Comparison of ENCODE assay signal across 10 mouse cellular contexts in genomic region chr19:8019904-8020349, GRCm38 (mm10). TPM values are rescaled to one million over a fixed set of nuclear protein-coding genes. Genes with fewer than 3 reads are reported as not detected.
DNase-seq lines count a peak whose midpoint lies in the region; ATAC-seq and TF ChIP-seq lines count a peak whose summit lies in the region.
"Had no signal": no experiment of that assay in that cellular context is flagged by ENCODE, and none has a peak within 500 bp of the region (broad histone marks: within the 10 kb centered on the region; RNA-seq: fewer than 3 reads in every experiment).

No protein-coding gene starts in this region.

- ATAC-seq in megakaryocyte-erythroid progenitor cell, adult 5-6 weeks (replicated peaks; ENCODE audit: low FRiP score, low TSS enrichment, poor library complexity, severe bottlenecking) = peak; percentile 85
- ATAC-seq: intestine, postnatal 0 days had no signal

- peak; percentile 26 to 30 for DNase-seq in lung, adult 18-20 months
- no peak for DNase-seq in lung, adult 2 months
- peak; percentile 15 to 23 for DNase-seq in heart, postnatal 10 days
- no peak for DNase-seq in embryo, embryonic 10.5 days (ENCODE audit: low spot score)
- no peak for DNase-seq in right cerebral cortex, postnatal 14 days
- no peak for DNase-seq in layer of hippocampus, adult 2 months (ENCODE audit: low spot score in 2 of 2)
- DNase-seq: adrenal gland, postnatal 25 days had no signal

- TF ChIP-seq POLR2A in lung, adult 2 months (IDR thresholded peaks at IDR 0.05; ENCODE audit: borderline replicate concordance, extremely low read depth, low read depth, low read length) = no peak

- intact Hi-C loops in heart, postnatal 10 days (cut with DNase I) = no loop called here

- whole genome bisulfite sequencing in lung, adult 2 months = 77% methylated on average over 13 of the region's 13 CpGs

- no peak overlapping the region for H3K27ac ChIP-seq in layer of hippocampus, adult 2 months

- no peaks in the 10 kb centered on the region for H3K4me1 ChIP-seq in lung, adult 2 months (ENCODE audit: control insufficient read depth, insufficient read depth, low read length)

- no peak overlapping the region for H3K4me3 ChIP-seq in lung, adult 2 months (replicated peaks; ENCODE audit: extremely low read depth, low read depth, low read length)
- no peak overlapping the region for H3K4me3 ChIP-seq in layer of hippocampus, adult 2 months

- TF ChIP-seq CTCF in lung, adult 2 months (IDR thresholded peaks at IDR 0.05; ENCODE audit: insufficient read depth, low read length) = no peak
- TF ChIP-seq CTCF in layer of hippocampus, adult 2 months (conservative IDR thresholded peaks at IDR 0.05) = no peak

RNA-seq across cellular contexts. Expression of gene Slc22a27, which starts 54.1 kb away (rescaled TPM):
- not detected in 2 replicates for polyA plus RNA-seq in lung, adult 2 months (2012; rRNA removed)
- total RNA-seq in heart, postnatal 10 days (2021) = not detected
- total RNA-seq in megakaryocyte-erythroid progenitor cell, adult 5-6 weeks (2014; fragmentation: Nextera tagmentation) = not detected in 2 replicates
- total RNA-seq in megakaryocyte-erythroid progenitor cell, adult 5-6 weeks (2017) = not detected in 2 replicates
- not detected for total RNA-seq in layer of hippocampus, adult 2 months (2021)
- total RNA-seq: adrenal gland, postnatal 25 days had no signal
- polyA plus RNA-seq: intestine, postnatal 0 days; midbrain, embryonic 11.5 days had no signal

Comparison
In these comparisons a context has a peak if more than half of its experiments do, and no peak if none do; other contexts are left out.
1. DNase-seq: peak in lung, adult 18-20 months (2 of 2) and heart, postnatal 10 days (2 of 2); none in lung, adult 2 months (single experiment), embryo, embryonic 10.5 days (single experiment), right cerebral cortex, postnatal 14 days (single experiment) and layer of hippocampus, adult 2 months (0 of 2).